9 mouse cellular contexts compared by ENCODE assay signal in the genomic region with DNA sequence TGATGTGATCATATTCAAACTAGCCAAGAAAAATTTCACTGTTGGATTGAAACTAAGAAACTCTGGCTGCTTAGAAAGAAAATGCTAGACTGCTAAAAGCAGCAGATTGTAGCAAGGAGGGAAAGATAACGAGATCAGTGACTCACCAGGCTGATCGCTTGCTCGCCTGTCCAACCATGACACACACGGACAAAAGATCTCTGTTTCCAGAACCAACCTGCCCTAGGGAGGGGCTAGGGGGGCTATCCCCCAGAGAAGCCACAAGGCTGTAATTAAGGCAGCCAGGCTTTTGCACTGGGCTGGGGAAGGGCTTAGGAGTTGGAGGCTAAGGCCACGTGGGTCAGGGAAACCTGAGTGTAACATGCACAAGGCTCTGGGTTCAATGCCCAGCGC. TPM values are rescaled to one million over a fixed set of nuclear protein-coding genes. Genes with fewer than 3 reads are reported as not detected.
DNase-seq lines count a peak whose midpoint lies in the region; ATAC-seq lines count a peak whose summit lies in the region.
"Had no signal": no experiment of that assay in that cellular context is flagged by ENCODE, and none has a peak within 500 bp of the region (broad histone marks: within the 10 kb centered on the region; RNA-seq: fewer than 3 reads in every experiment).

No protein-coding gene starts in this region.

- H3K27me3 ChIP-seq in embryonic facial prominence, embryonic 10.5 days (replicated peaks; ENCODE audit: low read depth, poor library complexity, severe bottlenecking): no peaks in the 10 kb centered on the region
- no peaks in the 10 kb centered on the region for H3K27me3 ChIP-seq in heart, embryonic 16.5 days (ENCODE audit: control insufficient read depth, insufficient read depth, low read length)
- no peaks in the 10 kb centered on the region for H3K27me3 ChIP-seq in midbrain, embryonic 11.5 days (ENCODE audit: control insufficient read depth, insufficient read depth, low read length)

- peak overlapping the region; percentile 19; the same call in 1 of the 2 replicates for H3K4me3 ChIP-seq in embryonic facial prominence, embryonic 10.5 days
- H3K4me3 ChIP-seq in heart, embryonic 16.5 days (ENCODE audit: low read length): no peak overlapping the region
- H3K4me3 ChIP-seq in midbrain, embryonic 11.5 days (ENCODE audit: low read depth, low read length): no peak overlapping the region

- H3K9me3 ChIP-seq in embryonic facial prominence, embryonic 10.5 days: peaks cover 9% of the 10 kb centered on the region; the same call in 1 of the 2 replicates
- peaks cover 7% of the 10 kb centered on the region; the same call in 1 of the 2 replicates for H3K9me3 ChIP-seq in heart, embryonic 16.5 days (replicated peaks; ENCODE audit: control insufficient read depth, low read length)
- H3K9me3 ChIP-seq in midbrain, embryonic 11.5 days (ENCODE audit: control insufficient read depth, low read length): no peaks in the 10 kb centered on the region; the same call in 1 of the 2 replicates

- peak; percentile 80 for ATAC-seq in heart, embryonic 16.5 days (replicated peaks; ENCODE audit: extremely low read depth, insufficient read depth, low FRiP score)
- peak; percentile 82 for ATAC-seq in midbrain, embryonic 11.5 days (ENCODE audit: low FRiP score)

- H3K4me1 ChIP-seq in embryonic facial prominence, embryonic 10.5 days: peaks cover 12% of the 10 kb centered on the region
- peaks cover 16% of the 10 kb centered on the region for H3K4me1 ChIP-seq in heart, embryonic 16.5 days (ENCODE audit: control insufficient read depth, insufficient read depth, low read length)
- H3K4me1 ChIP-seq in midbrain, embryonic 11.5 days (ENCODE audit: control insufficient read depth, insufficient read depth, low read length): no peaks in the 10 kb centered on the region

- H3K4me2 ChIP-seq in heart, embryonic 16.5 days (ENCODE audit: low read depth, low read length): peak overlapping the region; percentile 31
- H3K4me2 ChIP-seq in midbrain, embryonic 11.5 days: no peak overlapping the region

- 13% methylated on average over 6 of the region's 6 CpGs for WGBS in embryonic facial prominence, embryonic 10.5 days
- whole genome bisulfite sequencing in heart, embryonic 16.5 days: 36% methylated on average over 6 of the region's 6 CpGs
- WGBS in midbrain, embryonic 11.5 days: 28% methylated on average over 6 of the region's 6 CpGs

- intact Hi-C loops in left cerebral cortex, postnatal 4 days (cut with DNase I): no loop called here
- intact Hi-C loops in left cerebral cortex, postnatal 36 days (cut with DNase I): no loop called here

- H3K27ac ChIP-seq in embryonic facial prominence, embryonic 10.5 days (replicated peaks): peak overlapping the region; percentile 79
- peak overlapping the region; percentile 82 for H3K27ac ChIP-seq in heart, embryonic 16.5 days (ENCODE audit: low read length)
- no peak overlapping the region for H3K27ac ChIP-seq in midbrain, embryonic 11.5 days (ENCODE audit: low read depth, low read length)
- H3K27ac ChIP-seq: macrophage had no signal

- DNase-seq in left cerebral cortex, postnatal 4 days: peak; percentile 40
- no peak for DNase-seq in left cerebral cortex, postnatal 36 days (ENCODE audit: low spot score in 2 of 2)
- DNase-seq in embryonic facial prominence, embryonic 10.5 days (ENCODE audit: low spot score): peak; percentile 74
- no peak for DNase-seq in midbrain, embryonic 11.5 days (ENCODE audit: low spot score, missing footprints)
- no peak for DNase-seq in left cerebral cortex, adult 11 months (ENCODE audit: low spot score)
- DNase-seq in layer of hippocampus, adult 11-12 months (ENCODE audit: low spot score): no peak
- no peak for DNase-seq in frontal cortex, postnatal 36 days (ENCODE audit: low spot score in 2 of 2)

- peaks cover 65% of the 10 kb centered on the region for H3K36me3 ChIP-seq in embryonic facial prominence, embryonic 10.5 days (replicated peaks)
- peaks cover 9% of the 10 kb centered on the region for H3K36me3 ChIP-seq in heart, embryonic 16.5 days (ENCODE audit: control insufficient read depth, insufficient read depth)
- H3K36me3 ChIP-seq in midbrain, embryonic 11.5 days (ENCODE audit: control insufficient read depth, insufficient read depth, low read length): peaks cover 17% of the 10 kb centered on the region

- H3K9ac ChIP-seq in heart, embryonic 16.5 days (ENCODE audit: low read length): no peak overlapping the region
- H3K9ac ChIP-seq in midbrain, embryonic 11.5 days (ENCODE audit: low read length): no peak overlapping the region

RNA-seq across cellular contexts. Expression of a gene that starts 41.9 kb away (rescaled TPM):
- total RNA-seq in left cerebral cortex, postnatal 4 days (2021): 10 to 100 TPM; 25.9 to 27.0 TPM
- total RNA-seq in left cerebral cortex, postnatal 36 days (2021): 10 to 100 TPM; 20.5 to 23.7 TPM
- 34.3 and 37.8 TPM in 2 replicates for polyA plus RNA-seq in embryonic facial prominence, embryonic 10.5 days (2016; fragmentation: Nextera tagmentation; extraction: Ambion mirVana)
- polyA plus RNA-seq in heart, embryonic 16.5 days (2015; fragmentation: Nextera tagmentation; extraction: Ambion mirVana): 10.0 and 12.2 TPM in 2 replicates
- 44.9 and 49.3 TPM in 2 replicates for polyA plus RNA-seq in midbrain, embryonic 11.5 days (2014; fragmentation: Nextera tagmentation; extraction: Ambion mirVana)

RNA-seq across cellular contexts. Expression of a gene that starts 57.9 kb away (rescaled TPM):
- total RNA-seq in left cerebral cortex, postnatal 4 days (2021): 10 to 100 TPM; 31.2 to 33.2 TPM
- total RNA-seq in left cerebral cortex, postnatal 36 days (2021): 10 to 100 TPM; 28.5 to 31.7 TPM
- 21.3 and 26.1 TPM in 2 replicates for polyA plus RNA-seq in embryonic facial prominence, embryonic 10.5 days (2016; fragmentation: Nextera tagmentation; extraction: Ambion mirVana)
- 19.3 and 19.5 TPM in 2 replicates for polyA plus RNA-seq in heart, embryonic 16.5 days (2015; fragmentation: Nextera tagmentation; extraction: Ambion mirVana)
- 25.5 and 28.4 TPM in 2 replicates for polyA plus RNA-seq in midbrain, embryonic 11.5 days (2014; fragmentation: Nextera tagmentation; extraction: Ambion mirVana)

Comparison
In these comparisons a context has a peak if more than half of its experiments do, and no peak if none do; other contexts are left out.
1. DNase-seq: peak in left cerebral cortex, postnatal 4 days (single experiment) and embryonic facial prominence, embryonic 10.5 days (single experiment); none in left cerebral cortex, postnatal 36 days (0 of 2), midbrain, embryonic 11.5 days (single experiment), left cerebral cortex, adult 11 months (single experiment), layer of hippocampus, adult 11-12 months (single experiment) and frontal cortex, postnatal 36 days (0 of 2).